Mouse (Mus musculus) liver, embryonic 14.5 days (tissue): ENCODE results near the gene Aph1b. TPM values are rescaled to one million over a fixed set of nuclear protein-coding genes. Genes with fewer than 3 reads are reported as not detected.

Experiments used
- ATAC-seq: fragments of 200-750 bp; cut with Nextera tagmentation; 2 replicates; pipeline ENCODE4 v1.8.0; 2017; ENCODE audit warnings: moderate number of reproducible peaks, mild to moderate bottlenecking, moderate library complexity; ENCODE audit not compliant: insufficient read depth
- DNase-seq, 3 experiments: peaks; one replicate each; pipeline ENCODE4 v3.0.0-alpha.2; 2012 to 2013; ENCODE audit warnings: low read depth in 3 of 3, low spot score in 3 of 3
- H3K27ac ChIP-seq: fragments of 300-500 bp; sonication (generic); 2 replicates; pipeline ENCODE4 v1.5.1; 2014; ENCODE audit warnings: moderate library complexity, mild to moderate bottlenecking, control low read depth, inconsistent platforms
- H3K27me3 ChIP-seq: fragments of 300-500 bp; sonication (generic); 2 replicates; pipeline ENCODE4 v1.6.1; 2014; ENCODE audit warnings: mild to moderate bottlenecking, low read length, moderate library complexity; ENCODE audit not compliant: control insufficient read depth, insufficient read depth
- H3K36me3 ChIP-seq: fragments of 300-500 bp; sonication (generic); replicated peaks from 2 replicates; pipeline ENCODE4 v1.6.1; 2014; ENCODE audit warnings: low read depth; ENCODE audit not compliant: control insufficient read depth, insufficient read depth
- H3K4me1 ChIP-seq, 2 experiments: fragments of 200-500 bp in 1 of 2; fragments of 300-500 bp in 1 of 2; sonication (generic) in 1 of 2; replicated peaks; 2 replicates each; pipeline ENCODE4 v1.6.1; 2012 to 2014; ENCODE audit warnings: antibody characterized with exemption in 1 of 2, inconsistent platforms in 1 of 2, low read length in 1 of 2; ENCODE audit not compliant: control insufficient read depth in 2 of 2, insufficient read depth in 2 of 2
- H3K4me2 ChIP-seq: fragments of 300-500 bp; sonication (generic); 2 replicates; pipeline ENCODE4 v1.6.1; 2014; ENCODE audit warnings: low read depth, mild to moderate bottlenecking, control low read depth, moderate library complexity
- H3K4me3 ChIP-seq, 2 experiments: fragments of 200-500 bp in 1 of 2; fragments of 300-500 bp in 1 of 2; sonication (generic) in 1 of 2; 2 replicates each; pipeline ENCODE4 v1.5.1; 2012 to 2014; ENCODE audit warnings: low read depth in 2 of 2, low read length in 2 of 2, mild to moderate bottlenecking in 2 of 2, control low read depth in 1 of 2, inconsistent platforms in 1 of 2, moderate library complexity in 1 of 2; ENCODE audit not compliant: insufficient read depth in 1 of 2
- H3K9ac ChIP-seq: fragments of 300-500 bp; sonication (generic); replicated peaks from 2 replicates; pipeline ENCODE4 v1.6.1; 2014; ENCODE audit warnings: mild to moderate bottlenecking, control low read depth, moderate library complexity
- H3K9me3 ChIP-seq: fragments of 300-500 bp; sonication (generic); 2 replicates; pipeline ENCODE4 v1.6.1; 2016; ENCODE audit warnings: low read length, mixed read lengths; ENCODE audit not compliant: control insufficient read depth
- CTCF ChIP-seq: IDR thresholded peaks from 2 replicates; pipeline ENCODE4 v1.5.1; 2016; ENCODE audit warnings: antibody characterized with exemption, low read depth, control low read depth
- EP300 ChIP-seq: IDR thresholded peaks from 2 replicates; pipeline ENCODE4 v1.6.1; 2016; ENCODE audit warnings: antibody characterized with exemption, low read depth
- WGBS: fragments of 180-500 bp; shearing (Covaris S2); extraction: QIAGEN DNeasy Blood & Tissue Kit; methylation state at CpG from one replicate; pipeline ENCODE4 v1.1.7; 2014; ENCODE audit not compliant: insufficient replicate concordance; 5-methylcytosine and 5-hydroxymethylcytosine counted together
- polyA plus RNA-seq, 2 experiments: library from polyadenylated mRNA; depleted of rRNA in 1 of 2; stranded (reverse) in 1 of 2; unstranded in 1 of 2; fragments of >200 nt; fragmentation: Nextera tagmentation in 1 of 2; extraction: Ambion mirVana in 1 of 2; gene quantifications; 2 replicates each; pipeline versions ENCODE4 v1.2.1 to v1.2.3; 2012 to 2014

The Aph1b gene
- polyA plus RNA-seq, 2 experiments, result 0.46 to 1.3 TPM

DNA sequence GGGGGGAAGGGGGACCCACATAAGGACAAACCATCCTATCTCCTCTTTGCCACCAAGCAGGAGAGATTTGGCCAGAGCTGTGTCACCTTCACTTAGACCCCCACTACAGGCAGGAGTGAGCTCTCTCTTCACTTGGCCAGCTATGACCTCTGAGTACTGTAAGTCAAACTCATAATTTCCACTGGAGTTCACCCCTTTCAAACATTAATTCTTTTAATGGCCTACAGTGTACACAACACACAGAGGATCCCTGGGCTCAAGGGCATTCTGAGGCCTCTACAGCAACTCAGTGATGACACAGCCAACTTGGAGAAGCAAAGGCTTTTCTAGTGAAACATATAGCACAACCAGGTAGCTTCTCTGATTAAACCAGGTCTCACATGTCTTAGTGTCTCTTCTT, 24.6 kb downstream of the Aph1b start:
- no peak overlapping the region for H3K27ac ChIP-seq
- peaks cover 0 to 3% of the 10 kb centered on the region in 2 experiments; a peak in 1 of 4 replicates for H3K4me1 ChIP-seq
- H3K4me3 ChIP-seq, result no peak overlapping the region
- DNase-seq (no peak), ATAC-seq (no peak)
- H3K27me3 ChIP-seq, result no peaks in the 10 kb centered on the region
- H3K36me3 ChIP-seq, result no peaks in the 10 kb centered on the region
- H3K9ac ChIP-seq, result no peak overlapping the region
- no peak for TF ChIP-seq CTCF
- TF ChIP-seq EP300, result no peak
- H3K9me3 ChIP-seq, result no peaks in the 10 kb centered on the region
- no peak overlapping the region for H3K4me2 ChIP-seq

DNA sequence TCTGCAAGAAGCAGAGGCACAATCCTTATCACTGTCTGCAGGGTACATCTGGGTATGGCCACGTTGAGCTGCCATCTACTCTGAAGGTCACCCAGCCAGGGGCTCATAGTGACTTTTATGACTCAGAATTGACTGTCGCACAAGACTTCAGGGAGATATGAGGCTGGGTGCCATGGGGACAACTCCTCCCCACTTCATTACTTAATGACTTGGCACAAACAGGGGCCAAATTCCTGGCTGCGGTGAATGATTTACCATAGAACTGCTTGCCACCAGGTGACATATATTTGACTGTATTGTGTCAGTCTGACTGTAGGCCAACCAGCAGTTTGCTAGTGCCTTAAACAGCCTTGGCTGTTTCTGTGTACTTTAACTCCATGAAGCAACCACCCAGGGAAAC, 26.0 kb downstream of the Aph1b start:
- no peak overlapping the region for H3K4me3 ChIP-seq
- no peaks in the 10 kb centered on the region for H3K36me3 ChIP-seq
- no peak for ATAC-seq
- peak; percentile 4 to 16 (median 10) for DNase-seq
- no peak overlapping the region for H3K9ac ChIP-seq
- H3K4me2 ChIP-seq, result no peak overlapping the region
- peaks cover 0 to 3% of the 10 kb centered on the region in 2 experiments; a peak in 1 of 4 replicates for H3K4me1 ChIP-seq
- WGBS, result 36% methylated on average over 3 of the region's 3 CpGs
- H3K27ac ChIP-seq, result no peak overlapping the region
- no peaks in the 10 kb centered on the region for H3K9me3 ChIP-seq
- no peak for TF ChIP-seq CTCF
- no peak for TF ChIP-seq EP300
- no peaks in the 10 kb centered on the region for H3K27me3 ChIP-seq

DNA sequence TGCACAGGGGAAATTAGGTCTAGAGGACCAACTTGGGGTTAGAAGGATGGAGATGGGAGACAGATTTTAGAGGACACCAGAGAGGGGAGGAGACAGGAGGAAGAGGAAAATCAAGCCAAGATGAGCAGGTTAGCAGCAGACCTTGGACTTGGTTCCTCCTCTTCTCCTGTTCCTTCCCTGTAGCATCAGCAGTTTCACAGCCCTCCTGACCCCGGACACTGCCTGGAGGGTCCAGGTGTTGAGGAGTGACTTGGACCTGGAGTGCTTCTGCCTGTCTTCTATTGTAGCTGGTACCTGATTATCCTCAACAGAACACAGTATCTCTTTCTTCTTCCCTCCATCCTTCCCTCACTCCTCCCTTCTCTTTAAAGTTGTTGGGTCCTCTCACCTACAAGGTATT, 26.6 kb downstream of the Aph1b start:
- H3K27ac ChIP-seq, result no peak overlapping the region
- no peak overlapping the region for H3K4me3 ChIP-seq
- no peaks in the 10 kb centered on the region for H3K27me3 ChIP-seq
- 57% methylated on average over 1 of the region's 1 CpGs for WGBS
- TF ChIP-seq EP300 (no peak), CTCF (no peak)
- peaks cover 0 to 3% of the 10 kb centered on the region in 2 experiments; a peak in 1 of 4 replicates for H3K4me1 ChIP-seq
- ATAC-seq (no peak), DNase-seq (no peak)
- H3K9me3 ChIP-seq, result no peaks in the 10 kb centered on the region
- H3K36me3 ChIP-seq, result no peaks in the 10 kb centered on the region
- no peak overlapping the region for H3K9ac ChIP-seq
- no peak overlapping the region for H3K4me2 ChIP-seq

DNA sequence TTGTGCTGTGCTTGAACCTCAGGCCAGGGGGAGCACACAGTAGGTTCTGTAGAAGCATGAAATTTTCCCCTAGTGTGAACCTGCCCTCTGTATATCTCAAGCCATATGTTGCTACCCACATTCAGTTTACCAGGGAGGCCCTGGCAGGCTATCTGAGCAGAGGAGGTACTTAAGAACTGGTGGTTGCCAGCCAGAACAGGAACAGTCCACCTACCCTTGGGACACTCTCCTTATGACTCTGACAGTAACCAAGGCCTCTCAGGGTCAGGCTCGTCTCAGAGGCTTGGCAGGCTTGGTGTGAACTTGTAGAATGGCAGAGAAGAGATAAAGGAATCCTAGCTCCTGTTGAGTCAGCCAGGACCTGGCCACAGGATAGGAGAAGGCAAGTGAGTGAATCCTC, 34.3 kb downstream of the Aph1b start:
- Histone ChIP-seq H3K36me3 (no peaks in the 10 kb centered on the region), H3K9me3 (no peaks in the 10 kb centered on the region), H3K27ac (no peak overlapping the region), H3K4me2 (no peak overlapping the region), H3K27me3 (no peaks in the 10 kb centered on the region), H3K4me1 (no peaks in the 10 kb centered on the region), H3K9ac (no peak overlapping the region), H3K4me3 (no peak overlapping the region)
- no peak for ATAC-seq
- no peak for DNase-seq
- 29% methylated on average over 1 of the region's 1 CpGs for WGBS
- no peak for TF ChIP-seq EP300

DNA sequence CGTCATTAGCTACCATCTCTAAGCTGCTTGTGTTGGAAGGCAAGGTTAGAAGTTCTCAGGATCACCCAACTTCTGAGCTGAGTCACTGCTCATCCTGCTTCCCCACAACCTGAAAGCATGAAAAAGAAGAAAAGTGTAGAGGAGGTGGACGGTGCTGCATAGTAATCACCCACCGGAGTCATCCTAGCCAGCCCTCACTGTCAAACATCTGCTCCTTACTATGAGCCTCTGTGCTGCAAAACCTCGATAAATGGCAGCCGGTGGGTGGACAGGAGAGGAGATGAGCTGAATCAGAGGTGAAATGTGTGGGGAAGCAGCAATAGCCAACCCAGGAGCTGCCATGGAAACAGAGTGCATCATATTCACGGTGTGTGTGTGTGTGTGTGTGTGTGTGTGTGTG, 42.4 kb downstream of the Aph1b start:
- Histone ChIP-seq H3K4me2 (no peak overlapping the region), H3K27me3 (no peaks in the 10 kb centered on the region), H3K36me3 (no peaks in the 10 kb centered on the region), H3K4me3 (no peak overlapping the region), H3K9ac (no peak overlapping the region), H3K9me3 (no peaks in the 10 kb centered on the region), H3K4me1 (no peaks in the 10 kb centered on the region), H3K27ac (no peak overlapping the region)
- TF ChIP-seq CTCF, result no peak
- TF ChIP-seq EP300, result no peak
- no peak for ATAC-seq
- DNase-seq, result no peak
- WGBS, result 64% methylated on average over 6 of the region's 6 CpGs

DNA sequence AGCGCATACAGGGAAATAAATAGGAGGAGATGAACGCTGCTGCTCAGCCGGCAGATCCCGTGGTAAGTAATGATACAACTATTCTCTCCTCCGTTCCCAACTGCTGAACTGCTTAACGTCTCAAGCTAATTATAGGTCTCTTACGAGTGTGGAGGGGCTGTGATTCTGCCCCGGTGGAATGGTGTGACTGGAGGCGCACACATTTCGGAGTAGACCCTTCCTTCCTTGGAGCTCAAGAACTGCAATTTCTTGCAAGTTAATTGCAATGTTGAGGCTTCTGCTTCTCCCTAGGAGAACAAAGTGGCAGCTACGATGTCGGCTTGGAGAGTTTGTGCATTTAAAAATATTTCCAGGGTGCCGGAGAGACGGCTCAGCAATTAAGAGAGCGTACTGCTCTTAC, 46.9 kb downstream of the Aph1b start:
- no peaks in the 10 kb centered on the region for H3K9me3 ChIP-seq
- H3K9ac ChIP-seq, result no peak overlapping the region
- H3K4me1 ChIP-seq, result no peaks in the 10 kb centered on the region
- H3K36me3 ChIP-seq, result no peaks in the 10 kb centered on the region
- ATAC-seq (no peak), DNase-seq (no peak)
- TF ChIP-seq CTCF (no peak), EP300 (no peak)
- no peaks in the 10 kb centered on the region for H3K27me3 ChIP-seq
- H3K27ac ChIP-seq, result no peak overlapping the region
- no peak overlapping the region for H3K4me2 ChIP-seq
- H3K4me3 ChIP-seq, result no peak overlapping the region
- WGBS, result 70% methylated on average over 15 of the region's 15 CpGs
